Mouse (Mus musculus) megakaryocyte, embryonic 14.5 days (primary cell): ENCODE measurements around the gene Rsph9.

Source experiments
- FLI1 ChIP-seq: IDR thresholded peaks from 2 replicates; pipeline ENCODE4 v1.6.1; 2012; ENCODE audit warnings: low read length, inconsistent platforms, mixed read lengths
- GATA1 ChIP-seq: IDR thresholded peaks from 3 replicates; pipeline ENCODE4 v1.6.1; 2012; ENCODE audit warnings: mixed read lengths, low read length, inconsistent platforms, borderline replicate concordance

GRCm38 (mm10) chr17:46116881-46117280, 27.1 kb downstream of the Rsph9 start:
- TF ChIP-seq GATA1: no peak
- no peak for TF ChIP-seq FLI1
